9 mouse cellular contexts compared by ENCODE assay signal in the genomic region with DNA sequence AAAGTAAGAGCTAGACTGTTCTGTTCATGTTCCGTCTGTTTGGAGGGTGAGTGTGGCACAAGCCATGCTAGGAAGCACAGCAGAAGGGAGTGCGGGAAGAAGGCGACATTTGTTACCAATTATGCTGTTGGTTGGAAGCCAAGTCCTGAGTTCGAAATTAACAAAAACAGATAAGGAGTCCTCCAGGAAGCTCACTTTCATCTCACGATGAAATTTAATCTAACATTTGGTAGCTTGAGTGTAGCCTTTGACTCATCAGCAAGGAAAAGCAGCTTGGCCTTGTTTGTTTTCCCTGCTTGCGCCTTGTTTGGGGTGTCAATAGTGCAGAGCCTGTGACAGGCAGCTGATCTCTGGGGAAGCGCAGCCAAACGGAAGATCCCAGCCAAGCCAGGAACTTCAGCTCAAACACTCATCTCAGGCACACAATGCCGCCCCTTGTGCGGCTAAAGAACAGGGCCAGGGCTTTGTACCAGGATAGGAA. TPM values are rescaled to one million over a fixed set of nuclear protein-coding genes. Genes with fewer than 3 reads are reported as not detected.
DNase-seq lines count a peak whose midpoint lies in the region; ATAC-seq lines count a peak whose summit lies in the region.
"Had no signal": no experiment of that assay in that cellular context is flagged by ENCODE, and none has a peak within 500 bp of the region (broad histone marks: within the 10 kb centered on the region; RNA-seq: fewer than 3 reads in every experiment).

No protein-coding gene starts in this region.

- 51% methylated on average over 10 of the region's 10 CpGs for WGBS in hindbrain, embryonic 10.5 days

- H3K27ac ChIP-seq in hindbrain, embryonic 10.5 days, result no peak overlapping the region
- H3K27ac ChIP-seq: kidney, postnatal 0 days; midbrain, embryonic 12.5 days had no signal

- peaks cover 8% of the 10 kb centered on the region; the same call in 1 of the 2 replicates for H3K4me1 ChIP-seq in hindbrain, embryonic 10.5 days (replicated peaks)

- H3K36me3 ChIP-seq in hindbrain, embryonic 10.5 days, result no peaks in the 10 kb centered on the region
- H3K36me3 ChIP-seq: midbrain, embryonic 12.5 days had no signal

- peak; percentile 56; the same call in 1 of the 2 replicates for ATAC-seq in cerebellum, adult (ENCODE audit: insufficient number of reproducible peaks, low FRiP score, low TSS enrichment)

- no peaks in the 10 kb centered on the region for H3K27me3 ChIP-seq in hindbrain, embryonic 10.5 days (ENCODE audit: insufficient read depth, poor library complexity, severe bottlenecking)
- H3K27me3 ChIP-seq: midbrain, embryonic 12.5 days had no signal

- peak; percentile 22 for DNase-seq in adipocyte (ENCODE audit: low spot score)
- peak; percentile 36 for DNase-seq in hindbrain, embryonic 10.5 days (ENCODE audit: low spot score)
- peak; percentile 43 for DNase-seq in left cerebral cortex, postnatal 10 days (ENCODE audit: extremely low spot score in 1 of 2, low spot score in 2 of 2)
- no peak for DNase-seq in adrenal gland, adult 18-20 months (ENCODE audit: low spot score in 2 of 2)
- no peak for DNase-seq in urinary bladder, adult 18-20 months (ENCODE audit: low spot score in 2 of 2)
- no peak for DNase-seq in testis, postnatal 10 days (ENCODE audit: low spot score)

- intact Hi-C loops in left cerebral cortex, postnatal 10 days (cut with DNase I), result no loop called here

- no peak overlapping the region for H3K4me3 ChIP-seq in hindbrain, embryonic 10.5 days
- H3K4me3 ChIP-seq: midbrain, embryonic 12.5 days had no signal

- H3K9me3 ChIP-seq in hindbrain, embryonic 10.5 days, result no peaks in the 10 kb centered on the region
- H3K9me3 ChIP-seq: midbrain, embryonic 12.5 days had no signal

RNA-seq across cellular contexts. Expression of a gene that starts 16.4 kb away (rescaled TPM):
- polyA plus RNA-seq in hindbrain, embryonic 10.5 days (2016; fragmentation: Nextera tagmentation; extraction: Ambion mirVana), result 4.8 and 6.8 TPM in 2 replicates
- 10 to 100 TPM; 49.1 to 50.4 TPM for total RNA-seq in left cerebral cortex, postnatal 10 days (2021)
- total RNA-seq in adrenal gland, adult 18-20 months (2021), result 10 to 100 TPM; 13.2 to 17.3 TPM

Comparison
In these comparisons a context has a peak if more than half of its experiments do, and no peak if none do; other contexts are left out.
1. DNase-seq: peak in adipocyte (single experiment), hindbrain, embryonic 10.5 days (single experiment) and left cerebral cortex, postnatal 10 days (2 of 2); none in adrenal gland, adult 18-20 months (0 of 2), urinary bladder, adult 18-20 months (0 of 2) and testis, postnatal 10 days (single experiment).